Mouse (Mus musculus) hindbrain, embryonic 14.5 days (tissue): Measurements from ENCODE around the gene 2310034C09Rik. TPM values are rescaled to one million over a fixed set of nuclear protein-coding genes. Genes with fewer than 3 reads are reported as not detected.
"Not testable (repeated sequence)": the region's sequence is repeated elsewhere in the genome, so short reads cannot be mapped to it uniquely, and the experiment has no call there.

Source experiments
- ATAC-seq: fragments of 200-750 bp; cut with Nextera tagmentation; 2 replicates; pipeline ENCODE4 v1.8.0; 2017; ENCODE audit warnings: moderate number of reproducible peaks, mild to moderate bottlenecking, moderate TSS enrichment, moderate library complexity; ENCODE audit not compliant: low FRiP score
- DNase-seq: peaks from one replicate; pipeline ENCODE4 v3.0.0-alpha.2; 2015; ENCODE audit warnings: low spot score
- H3K27ac ChIP-seq: fragments of 300-500 bp; sonication (generic); 2 replicates; pipeline ENCODE4 v1.5.1; 2014; ENCODE audit warnings: mild to moderate bottlenecking, moderate library complexity
- H3K27me3 ChIP-seq: fragments of 300-500 bp; sonication (generic); 2 replicates; pipeline ENCODE4 v1.6.1; 2014; ENCODE audit warnings: mild to moderate bottlenecking, low read length, mixed read lengths; ENCODE audit not compliant: control insufficient read depth, insufficient read depth
- H3K36me3 ChIP-seq: fragments of 300-500 bp; sonication (generic); replicated peaks from 2 replicates; pipeline ENCODE4 v1.6.1; 2014; ENCODE audit not compliant: control insufficient read depth, insufficient read depth
- H3K4me1 ChIP-seq: fragments of 300-500 bp; sonication (generic); replicated peaks from 2 replicates; pipeline ENCODE4 v1.6.1; 2014; ENCODE audit warnings: antibody characterized with exemption, low read length, mixed read lengths; ENCODE audit not compliant: control insufficient read depth, insufficient read depth
- H3K4me2 ChIP-seq: fragments of 300-500 bp; sonication (generic); replicated peaks from 2 replicates; pipeline ENCODE4 v1.6.1; 2014; ENCODE audit warnings: mild to moderate bottlenecking, moderate library complexity
- H3K4me3 ChIP-seq: fragments of 300-500 bp; sonication (generic); replicated peaks from 2 replicates; pipeline ENCODE4 v1.5.1; 2014; ENCODE audit warnings: mild to moderate bottlenecking, low read length
- H3K9ac ChIP-seq: fragments of 300-500 bp; sonication (generic); 2 replicates; pipeline ENCODE4 v1.6.1; 2014
- H3K9me3 ChIP-seq: fragments of 300-500 bp; sonication (generic); 2 replicates; pipeline ENCODE4 v1.6.1; 2016; ENCODE audit warnings: low read length; ENCODE audit not compliant: control insufficient read depth
- WGBS: fragments of 180-500 bp; shearing (Covaris S2); extraction: QIAGEN DNeasy Blood & Tissue Kit; methylation state at CpG from one replicate; pipeline ENCODE4 v1.1.7; 2014; 5-methylcytosine and 5-hydroxymethylcytosine counted together
- polyA plus RNA-seq: library from polyadenylated mRNA; unstranded; fragments of >200 nt; fragmentation: Nextera tagmentation; extraction: Ambion mirVana; gene quantifications from 2 replicates; pipeline ENCODE4 v1.2.1, GENCODE M21; 2014

The 2310034C09Rik gene
- not detected in 2 replicates for polyA plus RNA-seq

- H3K36me3 ChIP-seq, ATAC-seq, H3K4me1 ChIP-seq, H3K9me3 ChIP-seq, H3K27me3 ChIP-seq, H3K4me2 ChIP-seq, H3K9ac ChIP-seq, H3K27ac ChIP-seq, H3K4me3 ChIP-seq, DNase-seq: not testable (repeated sequence)
- 96% methylated on average over 3 of the region's 3 CpGs for WGBS
Measured at GRCm38 (mm10) chr16:88758547-88758946, at the start of gene 2310034C09Rik. Gene 2310034C09Rik, plus strand, starts transcription at chr16:88758847.

GRCm38 (mm10) chr16:88710757-88711156 is 47.9 kb upstream of the 2310034C09Rik start:
- WGBS = 79% methylated on average over 4 of the region's 4 CpGs
- ATAC-seq = no peak
- no peaks in the 10 kb centered on the region for H3K4me1 ChIP-seq
- H3K27me3 ChIP-seq = no peaks in the 10 kb centered on the region
- DNase-seq = no peak
- H3K36me3 ChIP-seq = no peaks in the 10 kb centered on the region
- no peaks in the 10 kb centered on the region for H3K9me3 ChIP-seq
- no peak overlapping the region for H3K4me2 ChIP-seq
- H3K9ac ChIP-seq = no peak overlapping the region
- no peak overlapping the region for H3K4me3 ChIP-seq
- H3K27ac ChIP-seq = no peak overlapping the region

GRCm38 (mm10) chr16:88711245-88711644 is 47.4 kb upstream of the 2310034C09Rik start:
- Histone ChIP-seq H3K4me1 (no peaks in the 10 kb centered on the region), H3K36me3 (no peaks in the 10 kb centered on the region), H3K4me3 (no peak overlapping the region), H3K27me3 (no peaks in the 10 kb centered on the region), H3K27ac (no peak overlapping the region), H3K9me3 (no peaks in the 10 kb centered on the region), H3K4me2 (no peak overlapping the region), H3K9ac (no peak overlapping the region)
- 79% methylated on average over 6 of the region's 6 CpGs for WGBS
- ATAC-seq (no peak), DNase-seq (no peak)

GRCm38 (mm10) chr16:88716549-88716948 is 42.1 kb upstream of the 2310034C09Rik start:
- H3K27me3 ChIP-seq = no peaks in the 10 kb centered on the region
- no peak overlapping the region for H3K9ac ChIP-seq
- no peak overlapping the region for H3K4me2 ChIP-seq
- no peaks in the 10 kb centered on the region for H3K9me3 ChIP-seq
- no peak for ATAC-seq
- no peaks in the 10 kb centered on the region for H3K36me3 ChIP-seq
- no peak overlapping the region for H3K27ac ChIP-seq
- H3K4me3 ChIP-seq = no peak overlapping the region
- DNase-seq = no peak
- no peaks in the 10 kb centered on the region for H3K4me1 ChIP-seq

- no peak overlapping the region for H3K4me3 ChIP-seq
- DNase-seq (no peak), ATAC-seq (no peak)
- H3K4me1 ChIP-seq = no peaks in the 10 kb centered on the region
- H3K36me3 ChIP-seq = no peaks in the 10 kb centered on the region
- no peak overlapping the region for H3K27ac ChIP-seq
- H3K4me2 ChIP-seq = no peak overlapping the region
- H3K9ac ChIP-seq = no peak overlapping the region
- WGBS = 9% methylated on average over 1 of the region's 1 CpGs
- no peaks in the 10 kb centered on the region for H3K27me3 ChIP-seq
- H3K9me3 ChIP-seq = no peaks in the 10 kb centered on the region
Measured at GRCm38 (mm10) chr16:88720031-88720430, 38.6 kb upstream of the 2310034C09Rik start.

- DNase-seq (no peak), ATAC-seq (peak; percentile 31; the same call in 1 of the 2 replicates)
- 79% methylated on average over 4 of the region's 4 CpGs for WGBS
- Histone ChIP-seq H3K27me3 (no peaks in the 10 kb centered on the region), H3K9ac (no peak within 1 kb of the TSS), H3K4me1 (no peaks in the 10 kb centered on the region), H3K9me3 (no peaks in the 10 kb centered on the region), H3K4me2 (no peak within 1 kb of the TSS), H3K27ac (no peak within 1 kb of the TSS), H3K36me3 (no peaks in the 10 kb centered on the region), H3K4me3 (no peak within 1 kb of the TSS)
Measured at GRCm38 (mm10) chr16:88728812-88729275, 29.8 kb upstream of the 2310034C09Rik start, which contains the start of gene Krtap13-1. Gene Krtap13-1, plus strand, starts transcription at chr16:88728862.

- no peak overlapping the region for H3K27ac ChIP-seq
- WGBS = 77% methylated on average over 2 of the region's 2 CpGs
- DNase-seq = no peak
Measured at GRCm38 (mm10) chr16:88735391-88735790, 23.3 kb upstream of the 2310034C09Rik start.

GRCm38 (mm10) chr16:88744750-88745340 is 13.8 kb upstream of the 2310034C09Rik start:
- WGBS = 64% methylated on average over 4 of the region's 4 CpGs
- Histone ChIP-seq H3K9me3 (no peaks in the 10 kb centered on the region), H3K4me1 (no peaks in the 10 kb centered on the region), H3K4me2 (no peak overlapping the region), H3K27ac (no peak overlapping the region), H3K9ac (no peak overlapping the region), H3K27me3 (no peaks in the 10 kb centered on the region), H3K36me3 (no peaks in the 10 kb centered on the region), H3K4me3 (no peak overlapping the region)
- DNase-seq = no peak
- no peak; the same call in 1 of the 2 replicates for ATAC-seq

More at GRCm38 (mm10) chr16:88735391-88735790, 23.3 kb upstream of the 2310034C09Rik start:
- no peaks in the 10 kb centered on the region for H3K27me3 ChIP-seq
- no peaks in the 10 kb centered on the region for H3K9me3 ChIP-seq
- H3K36me3 ChIP-seq = no peaks in the 10 kb centered on the region
- 0 out of 2 replicates have a peak, but pooled peaks have one; percentile 46 for ATAC-seq
- no peak overlapping the region for H3K4me2 ChIP-seq
- no peak overlapping the region for H3K9ac ChIP-seq
- no peak overlapping the region for H3K4me3 ChIP-seq
- no peaks in the 10 kb centered on the region for H3K4me1 ChIP-seq

GRCm38 (mm10) chr16:88747943-88748342 is 10.7 kb upstream of the 2310034C09Rik start:
- Histone ChIP-seq H3K27ac (no peak overlapping the region), H3K4me1 (no peaks in the 10 kb centered on the region), H3K9me3 (no peaks in the 10 kb centered on the region), H3K4me2 (no peak overlapping the region), H3K9ac (no peak overlapping the region), H3K4me3 (no peak overlapping the region), H3K27me3 (no peaks in the 10 kb centered on the region), H3K36me3 (no peaks in the 10 kb centered on the region)
- 66% methylated on average over 4 of the region's 4 CpGs for WGBS
- DNase-seq (no peak), ATAC-seq (no peak)
